Mouse (Mus musculus) embryonic facial prominence, embryonic 10.5 days (tissue): ENCODE measurements around the gene Paqr6. TPM values are rescaled to one million over a fixed set of nuclear protein-coding genes. Genes with fewer than 3 reads are reported as not detected.

Experiments used
- DNase-seq: peaks from one replicate; pipeline ENCODE4 v3.0.0-alpha.2; 2017; ENCODE audit warnings: low spot score
- H3K27ac ChIP-seq: fragments of 300-500 bp; sonication (generic); replicated peaks from 2 replicates; pipeline ENCODE4 v1.5.1; 2016; ENCODE audit warnings: mild to moderate bottlenecking
- H3K27me3 ChIP-seq: fragments of 300-500 bp; sonication (generic); replicated peaks from 2 replicates; pipeline ENCODE4 v1.6.1; 2016; ENCODE audit warnings: low read depth, mild to moderate bottlenecking; ENCODE audit not compliant: poor library complexity, severe bottlenecking
- H3K36me3 ChIP-seq: fragments of 300-500 bp; sonication (generic); replicated peaks from 2 replicates; pipeline ENCODE4 v1.6.1; 2016; ENCODE audit warnings: mild to moderate bottlenecking, moderate library complexity
- H3K4me1 ChIP-seq: fragments of 300-500 bp; sonication (generic); 2 replicates; pipeline ENCODE4 v1.6.1; 2016
- H3K4me3 ChIP-seq: fragments of 300-500 bp; sonication (generic); 2 replicates; pipeline ENCODE4 v1.5.1; 2016; ENCODE audit warnings: mild to moderate bottlenecking, moderate library complexity
- H3K9me3 ChIP-seq: fragments of 300-500 bp; sonication (generic); 2 replicates; pipeline ENCODE4 v1.6.1; 2016; ENCODE audit warnings: mild to moderate bottlenecking
- WGBS: fragments of 180-500 bp; shearing (Covaris S2); methylation state at CpG from one replicate; pipeline ENCODE4 v1.1.7; 2016; 5-methylcytosine and 5-hydroxymethylcytosine counted together
- polyA plus RNA-seq: library from polyadenylated mRNA; unstranded; fragments of >200 nt; fragmentation: Nextera tagmentation; extraction: Ambion mirVana; gene quantifications from 2 replicates; pipeline ENCODE4 v1.2.1, GENCODE M21; 2016

Paqr6 gene
- polyA plus RNA-seq, result 0.43 and 1.2 TPM in 2 replicates

DNA sequence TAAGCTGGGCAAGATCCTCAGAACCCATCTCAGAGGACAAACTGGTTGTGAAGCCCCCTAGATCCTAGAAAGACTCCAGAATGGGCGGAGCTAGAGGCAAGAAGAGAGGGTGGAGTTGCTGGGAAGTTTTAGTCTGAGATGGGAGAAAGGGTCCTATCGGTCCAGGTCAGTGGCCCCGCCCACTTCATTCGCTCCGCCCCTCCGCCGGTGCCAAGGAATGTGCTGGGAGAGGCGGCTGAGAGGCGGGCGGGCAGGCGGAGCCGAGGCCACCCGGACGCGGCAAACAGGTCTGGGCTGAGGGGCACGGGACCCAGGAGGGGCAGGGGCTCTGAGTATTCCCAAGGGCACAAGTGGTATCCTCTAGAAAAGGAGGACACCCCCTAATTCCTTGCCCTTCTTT lies at the start of gene Paqr6:
Gene Paqr6, plus strand, starts transcription at position 248 of the 400 bp plus-strand sequence.
- Histone ChIP-seq H3K36me3 (peaks cover 44% of the 10 kb centered on the region), H3K27me3 (peaks cover 42% of the 10 kb centered on the region)
- 2% methylated on average over 16 of the region's 16 CpGs for WGBS

DNA sequence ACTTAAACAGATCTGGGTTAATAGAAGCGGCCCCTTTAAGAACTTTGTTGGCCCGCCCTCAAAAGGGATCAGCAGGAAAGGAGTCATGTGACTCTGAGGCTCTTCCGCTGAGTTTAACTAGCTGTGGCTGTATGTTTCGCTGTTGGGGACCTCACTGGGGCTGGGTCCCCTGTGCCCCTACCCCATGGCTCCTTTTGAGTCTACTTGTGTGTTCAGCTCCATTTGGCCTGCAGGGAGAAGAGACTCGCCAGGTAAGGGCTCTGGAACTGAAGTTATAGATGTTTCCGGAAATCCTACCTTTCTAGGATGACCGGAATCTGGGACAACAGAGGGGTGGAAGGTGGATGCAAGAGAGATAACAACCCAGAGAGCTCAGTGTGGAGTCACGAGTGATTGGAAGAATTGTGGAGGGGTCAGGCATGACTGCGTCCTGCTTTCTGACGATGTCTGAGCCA lies 39.4 kb upstream of the Paqr6 start, which contains the start of gene Glmp:
Gene Glmp, plus strand, starts transcription at position 73 of the 455 bp plus-strand sequence.
- Histone ChIP-seq H3K27ac (peak within 1 kb of the TSS; percentile 85), H3K36me3 (peaks cover 84% of the 10 kb centered on the region), H3K27me3 (no peaks in the 10 kb centered on the region), H3K9me3 (no peaks in the 10 kb centered on the region), H3K4me3 (peak within 1 kb of the TSS; percentile 87), H3K4me1 (peaks cover 17% of the 10 kb centered on the region)
- DNase-seq, result peak; percentile 70
- WGBS, result 3% methylated on average over 10 of the region's 10 CpGs

More for the DNA sequence above, at the start of gene Paqr6:
- H3K4me1 ChIP-seq, result peaks cover 54% of the 10 kb centered on the region
- no peaks in the 10 kb centered on the region for H3K9me3 ChIP-seq
- DNase-seq, result peak; percentile 67
- H3K4me3 ChIP-seq, result peak within 1 kb of the TSS; percentile 33
- no peak within 1 kb of the TSS; the same call in 1 of the 2 replicates for H3K27ac ChIP-seq

DNA sequence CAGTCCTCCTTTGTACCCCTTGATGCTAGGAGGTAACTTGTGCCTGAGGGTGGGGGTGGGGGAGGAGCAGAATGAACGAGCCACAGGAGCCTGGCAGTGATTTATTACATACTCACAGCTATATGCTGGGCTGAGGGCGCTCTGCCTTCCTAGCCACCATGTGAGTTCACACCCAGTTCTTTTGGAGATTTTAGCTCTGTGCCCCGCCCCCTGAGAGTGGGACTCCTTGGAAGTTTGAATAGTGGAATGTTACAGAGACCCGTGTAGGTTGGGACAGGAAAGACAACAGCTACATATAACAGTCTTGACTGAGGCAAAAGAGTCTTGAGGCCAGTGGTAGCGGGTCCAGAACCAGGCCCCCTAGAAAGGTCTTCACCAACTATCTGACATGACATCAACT lies 35.4 kb upstream of the Paqr6 start:
- H3K27ac ChIP-seq, result no peak overlapping the region
- H3K9me3 ChIP-seq, result no peaks in the 10 kb centered on the region
- H3K27me3 ChIP-seq, result no peaks in the 10 kb centered on the region
- DNase-seq, result no peak
- H3K4me3 ChIP-seq, result no peak overlapping the region
- H3K4me1 ChIP-seq, result peaks cover 29% of the 10 kb centered on the region
- 85% methylated on average over 5 of the region's 5 CpGs for WGBS
- peaks cover 68% of the 10 kb centered on the region for H3K36me3 ChIP-seq

DNA sequence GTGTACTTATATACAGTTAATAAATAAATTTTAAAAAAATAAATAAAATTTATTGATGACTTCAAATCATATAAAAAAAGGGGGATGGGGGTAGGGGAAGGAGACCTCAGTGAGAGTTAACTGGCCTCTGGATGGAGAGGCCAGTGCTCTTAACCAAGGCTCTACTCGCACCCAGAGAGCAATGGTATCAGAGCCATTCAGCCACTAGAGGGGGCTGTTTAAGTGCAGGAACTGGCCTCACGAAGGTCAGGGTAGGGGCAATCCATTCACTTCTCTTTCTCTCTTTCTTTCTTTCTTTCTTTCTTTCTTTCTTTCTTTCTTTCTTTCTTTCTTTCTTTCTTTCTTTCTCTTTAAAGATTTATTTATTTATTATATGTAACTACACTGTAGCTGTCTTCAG lies 33.1 kb upstream of the Paqr6 start:
- Histone ChIP-seq H3K9me3 (no peaks in the 10 kb centered on the region), H3K4me3 (no peak overlapping the region), H3K27me3 (no peaks in the 10 kb centered on the region), H3K27ac (no peak overlapping the region), H3K4me1 (peaks cover 29% of the 10 kb centered on the region), H3K36me3 (peaks cover 60% of the 10 kb centered on the region)
- 43% methylated on average over 2 of the region's 2 CpGs for WGBS
- peak; percentile 49 for DNase-seq

DNA sequence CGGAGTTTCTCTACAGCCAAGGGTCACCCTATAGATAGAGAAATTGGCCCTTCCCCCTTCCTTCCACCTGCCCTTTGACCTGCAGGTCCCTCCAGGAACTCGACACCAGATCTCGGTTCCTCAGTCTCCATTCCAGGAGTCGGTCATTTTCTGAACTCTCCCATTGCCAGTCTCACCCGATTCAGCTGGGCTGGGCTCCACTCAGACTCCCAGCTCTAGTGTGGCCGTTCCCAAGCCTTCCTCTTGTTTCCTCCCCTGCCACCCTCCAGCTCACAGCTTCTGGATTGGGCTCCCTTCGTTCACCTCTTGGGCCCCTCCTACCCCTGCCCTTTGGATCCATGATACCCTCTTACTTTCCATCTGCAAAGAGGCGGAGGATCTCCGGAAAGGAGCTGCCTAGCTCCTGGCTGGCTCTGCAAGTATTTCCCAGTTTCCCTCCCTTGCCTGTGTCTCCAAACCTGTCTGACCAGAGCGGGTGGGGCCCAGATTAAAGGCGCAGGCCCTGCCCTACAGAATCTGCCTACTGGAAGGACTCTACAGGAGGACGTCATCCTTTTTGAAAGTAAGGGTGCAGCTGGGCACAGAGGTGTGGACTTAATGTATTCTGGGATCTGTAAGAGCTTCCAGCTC lies 30.2 kb upstream of the Paqr6 start:
- DNase-seq, result peak; percentile 29
- H3K27ac ChIP-seq, result peak overlapping the region; percentile 94
- H3K4me1 ChIP-seq, result peaks cover 41% of the 10 kb centered on the region
- H3K36me3 ChIP-seq, result peaks cover 49% of the 10 kb centered on the region
- 49% methylated on average over 12 of the region's 12 CpGs for WGBS
- H3K9me3 ChIP-seq, result no peaks in the 10 kb centered on the region
- H3K27me3 ChIP-seq, result no peaks in the 10 kb centered on the region
- peak overlapping the region; percentile 78; the same call in 1 of the 2 replicates for H3K4me3 ChIP-seq

DNA sequence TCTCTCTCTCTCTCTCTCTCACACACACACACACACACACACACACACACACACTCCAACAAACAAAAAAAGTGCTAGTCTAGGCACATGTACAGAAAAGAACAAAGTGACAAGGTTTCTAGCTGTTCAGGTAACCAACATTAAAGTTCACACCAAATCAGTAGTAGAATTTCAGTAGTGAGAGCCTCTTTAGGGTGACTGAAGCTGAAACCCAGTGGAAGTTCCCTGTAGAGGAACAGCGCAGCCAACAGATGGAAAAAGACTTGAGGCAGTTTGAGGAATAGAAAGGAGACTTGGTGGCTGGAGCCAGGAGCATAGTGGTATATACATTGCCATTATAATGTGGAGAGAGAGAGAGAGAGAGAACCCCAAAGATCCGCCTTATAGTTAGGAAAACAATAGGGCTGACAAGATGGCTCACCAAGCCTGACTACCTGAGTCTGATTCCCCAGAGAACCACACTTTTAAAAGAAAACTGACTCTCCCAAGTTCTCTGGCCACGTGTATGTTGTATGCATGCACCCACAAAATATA lies 29.4 kb upstream of the Paqr6 start:
- peaks cover 41% of the 10 kb centered on the region for H3K4me1 ChIP-seq
- 42% methylated on average over 3 of the region's 3 CpGs for WGBS
- DNase-seq, result no peak
- peak overlapping the region; percentile 94 for H3K27ac ChIP-seq
- no peaks in the 10 kb centered on the region for H3K27me3 ChIP-seq
- peaks cover 43% of the 10 kb centered on the region for H3K36me3 ChIP-seq
- H3K9me3 ChIP-seq, result no peaks in the 10 kb centered on the region
- peak overlapping the region; percentile 78 for H3K4me3 ChIP-seq

DNA sequence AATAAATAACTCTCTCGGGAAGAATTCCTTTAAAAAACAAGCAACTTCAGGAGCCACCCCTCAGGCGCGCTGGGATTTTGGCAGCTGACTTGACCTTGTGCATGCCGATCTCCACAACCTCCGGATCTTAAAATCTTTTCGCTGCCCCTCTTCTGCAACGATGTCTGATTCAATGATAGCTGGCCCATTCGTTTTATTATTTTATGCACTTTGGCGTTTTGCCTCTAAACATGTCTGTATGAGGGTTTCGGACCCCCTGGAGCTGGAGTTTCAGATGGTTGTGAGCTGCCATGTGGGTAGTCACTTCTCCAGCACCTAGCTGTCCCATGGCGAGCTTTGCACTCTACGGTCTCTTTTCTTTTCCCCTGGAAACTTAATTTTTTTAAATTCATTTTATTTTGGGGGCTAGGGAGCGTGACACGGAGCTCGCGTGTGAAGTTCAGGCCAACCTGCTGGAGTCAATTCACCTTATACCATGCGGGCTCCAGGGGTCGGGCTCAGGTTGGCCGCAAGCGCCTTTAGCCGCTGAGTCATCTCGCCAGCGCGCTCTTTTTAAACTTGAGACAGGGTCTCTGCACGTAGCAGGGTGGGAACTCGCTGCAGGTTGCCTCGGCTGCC lies 28.8 kb upstream of the Paqr6 start:
- H3K4me3 ChIP-seq, result peak overlapping the region; percentile 78
- WGBS, result 2% methylated on average over 27 of the region's 27 CpGs
- DNase-seq, result no peak

DNA sequence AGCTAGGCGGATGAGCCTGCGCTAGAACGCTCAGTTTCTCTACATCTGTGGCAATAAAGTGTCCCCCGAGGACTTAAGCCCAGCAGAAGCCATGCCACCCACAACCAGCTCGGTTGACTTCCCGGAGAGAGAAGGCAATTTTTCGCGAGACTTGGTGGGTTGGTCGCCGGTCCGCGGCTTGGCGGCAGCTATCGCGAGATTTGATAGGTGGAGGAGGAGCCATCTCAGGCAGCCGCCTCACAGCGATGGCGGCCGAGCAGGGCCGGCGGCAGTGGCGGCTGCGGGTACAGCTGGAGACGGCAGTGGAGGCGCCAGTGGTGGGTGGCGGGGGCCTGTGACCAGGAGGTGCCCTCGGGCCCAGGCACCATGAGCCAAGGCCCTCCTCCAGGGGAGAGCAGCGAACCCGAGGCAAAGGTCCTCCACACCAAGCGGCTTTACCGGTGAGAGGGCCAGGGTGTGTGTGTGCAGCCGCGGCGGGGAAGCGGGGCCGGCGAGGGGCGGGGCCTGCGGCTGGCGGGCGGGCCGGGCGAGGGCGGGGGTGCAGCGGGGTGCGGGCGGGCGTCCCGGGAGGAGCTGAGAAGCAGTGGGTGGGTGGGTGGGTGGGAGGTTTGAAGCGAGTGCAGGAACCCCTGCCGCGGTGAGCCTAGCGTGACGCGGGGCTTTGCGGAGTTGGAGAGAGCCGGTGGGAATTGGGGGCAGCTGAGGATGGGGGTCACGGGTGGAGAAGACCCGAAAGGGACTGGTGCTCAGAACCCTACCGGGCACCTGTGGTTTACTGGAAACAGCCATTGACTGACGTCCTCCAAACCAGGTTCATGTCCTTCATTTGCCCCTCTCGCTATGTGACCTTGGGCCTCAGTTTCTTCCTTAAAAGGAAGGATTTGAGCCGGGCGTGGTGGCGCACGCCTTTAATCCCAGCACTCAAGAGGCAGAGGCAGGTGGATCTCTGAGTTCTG lies 28.0 kb upstream of the Paqr6 start, which contains the start of the genes Tmem79 and Smg5:
Gene Tmem79, minus strand, starts transcription at position 91 of the 956 bp plus-strand sequence.
Gene Smg5, plus strand, starts transcription at position 203 of the 956 bp plus-strand sequence.
- Histone ChIP-seq H3K9me3 (no peaks in the 10 kb centered on the region), H3K4me1 (peaks cover 41% of the 10 kb centered on the region), H3K4me3 (peak within 1 kb of the TSS; percentile 78), H3K36me3 (peaks cover 42% of the 10 kb centered on the region), H3K27ac (peak within 1 kb of the TSS; percentile 94), H3K27me3 (no peaks in the 10 kb centered on the region)
- WGBS, result 3% methylated on average over 61 of the region's 66 CpGs
- DNase-seq, result peak; percentile 96

More for the DNA sequence above, 28.8 kb upstream of the Paqr6 start:
- H3K27ac ChIP-seq, result peak overlapping the region; percentile 94
- H3K9me3 ChIP-seq, result no peaks in the 10 kb centered on the region
- H3K4me1 ChIP-seq, result peaks cover 41% of the 10 kb centered on the region
- H3K27me3 ChIP-seq, result no peaks in the 10 kb centered on the region
- peaks cover 39% of the 10 kb centered on the region for H3K36me3 ChIP-seq

DNA sequence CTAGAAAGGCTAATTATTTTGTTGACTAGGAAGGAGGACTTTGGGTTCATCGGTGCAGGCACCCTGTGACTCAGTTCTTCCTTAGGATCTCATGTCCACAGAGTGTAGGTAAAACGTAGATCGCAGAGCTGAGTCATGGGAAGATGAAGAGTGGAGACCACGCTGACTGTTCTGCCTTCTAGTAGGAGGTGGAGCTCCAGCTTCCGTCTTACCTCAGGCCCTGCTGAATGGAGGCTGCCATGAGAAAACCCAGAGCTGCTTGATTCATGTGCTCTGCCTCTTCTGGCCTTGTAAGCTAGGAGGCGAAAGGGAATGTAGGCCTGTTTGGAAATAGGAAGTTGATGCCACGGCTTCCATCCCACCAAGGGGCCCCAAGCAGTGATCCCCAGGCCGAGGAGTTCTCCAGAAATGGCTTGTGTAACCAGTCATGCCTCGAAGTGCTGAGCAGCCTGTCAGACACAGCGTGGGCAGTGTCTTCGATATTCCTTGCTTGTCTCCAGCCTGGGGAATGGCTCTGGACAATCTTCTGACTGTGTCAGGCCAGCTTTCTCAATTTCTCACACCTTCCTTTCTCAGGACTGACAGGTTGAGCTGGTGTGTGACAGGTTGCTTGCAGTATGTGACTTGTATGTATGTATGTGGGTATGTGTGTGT lies 26.9 kb upstream of the Paqr6 start:
- H3K4me3 ChIP-seq, result peak overlapping the region; percentile 78

DNA sequence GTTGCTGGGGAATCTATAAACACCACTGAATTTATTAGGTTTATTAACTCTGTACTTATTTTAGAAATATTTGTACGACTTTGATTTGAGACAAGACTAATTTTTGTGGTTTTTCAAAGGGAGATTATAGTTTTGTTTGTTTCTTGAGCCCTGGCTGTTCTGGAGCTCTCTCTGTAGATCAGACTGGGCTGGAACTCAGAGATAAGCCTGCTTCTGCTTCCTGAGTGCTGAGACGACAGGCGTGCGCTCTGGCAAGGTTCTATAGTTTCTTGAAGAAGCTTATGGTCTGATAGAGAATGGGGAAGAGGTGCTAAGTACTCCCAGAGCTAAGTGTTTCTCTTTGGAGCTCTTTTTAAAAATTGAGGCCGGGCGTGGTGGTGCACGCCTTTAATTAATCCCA lies 26.1 kb upstream of the Paqr6 start:
- Histone ChIP-seq H3K27ac (no peak overlapping the region), H3K9me3 (no peaks in the 10 kb centered on the region), H3K27me3 (no peaks in the 10 kb centered on the region), H3K4me3 (no peak overlapping the region), H3K4me1 (peaks cover 36% of the 10 kb centered on the region), H3K36me3 (peaks cover 49% of the 10 kb centered on the region)
- 93% methylated on average over 7 of the region's 7 CpGs for WGBS
- DNase-seq, result no peak

More for the DNA sequence above, 26.9 kb upstream of the Paqr6 start:
- Histone ChIP-seq H3K9me3 (no peaks in the 10 kb centered on the region), H3K4me1 (peaks cover 41% of the 10 kb centered on the region), H3K27me3 (no peaks in the 10 kb centered on the region), H3K27ac (no peak overlapping the region), H3K36me3 (peaks cover 48% of the 10 kb centered on the region)
- WGBS, result 87% methylated on average over 11 of the region's 11 CpGs
- no peak for DNase-seq

DNA sequence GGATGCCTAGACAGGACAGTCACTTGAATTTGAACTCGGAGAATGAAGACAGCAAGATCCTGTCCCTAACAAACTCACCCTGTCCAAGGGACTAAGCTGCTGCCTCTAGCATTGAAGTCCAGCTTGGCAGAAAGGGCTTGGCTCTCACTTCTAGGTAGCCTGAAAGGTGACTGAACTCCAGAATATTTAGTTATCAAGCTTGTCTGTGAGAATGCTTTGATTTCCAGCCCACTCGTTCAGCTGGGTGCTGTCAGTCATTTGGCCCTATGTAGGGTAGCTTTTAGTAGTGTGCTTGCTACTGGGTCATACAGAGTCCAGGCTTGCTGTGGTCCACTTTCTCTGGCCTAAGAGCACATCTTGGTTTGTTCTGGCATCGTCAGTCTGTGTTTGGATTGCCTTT lies 25.4 kb upstream of the Paqr6 start:
- Histone ChIP-seq H3K36me3 (peaks cover 54% of the 10 kb centered on the region), H3K9me3 (no peaks in the 10 kb centered on the region), H3K27me3 (no peaks in the 10 kb centered on the region), H3K4me1 (peaks cover 29% of the 10 kb centered on the region), H3K4me3 (no peak overlapping the region), H3K27ac (no peak overlapping the region)
- DNase-seq, result no peak
- WGBS, result 88% methylated on average over 3 of the region's 3 CpGs
